Mouse (Mus musculus) liver, embryonic 12.5 days (tissue): ENCODE measurements around the gene Ccdc153. TPM values are rescaled to one million over a fixed set of nuclear protein-coding genes. Genes with fewer than 3 reads are reported as not detected.
A peak's percentile ranks its signal among the peaks of the same experiment; 100 is the strongest.

Experiments
- ATAC-seq: fragments of 200-750 bp; cut with Nextera tagmentation; 2 replicates; pipeline ENCODE4 v1.8.0; 2017; ENCODE audit warnings: moderate number of reproducible peaks, mild to moderate bottlenecking, moderate library complexity
- H3K27ac ChIP-seq: fragments of 300-500 bp; sonication (generic); 2 replicates; pipeline ENCODE4 v1.5.1; 2016; ENCODE audit warnings: mild to moderate bottlenecking
- H3K27me3 ChIP-seq: fragments of 300-500 bp; sonication (generic); replicated peaks from 2 replicates; pipeline ENCODE4 v1.6.1; 2016; ENCODE audit warnings: mild to moderate bottlenecking, moderate library complexity
- H3K36me3 ChIP-seq: fragments of 300-500 bp; sonication (generic); 2 replicates; pipeline ENCODE4 v1.6.1; 2016; ENCODE audit warnings: mild to moderate bottlenecking, moderate library complexity
- H3K4me1 ChIP-seq: fragments of 300-500 bp; sonication (generic); 2 replicates; pipeline ENCODE4 v1.6.1; 2016
- H3K4me2 ChIP-seq: fragments of 300-500 bp; sonication (generic); 2 replicates; pipeline ENCODE4 v1.6.1; 2016; ENCODE audit warnings: mild to moderate bottlenecking, moderate library complexity
- H3K4me3 ChIP-seq: fragments of 300-500 bp; sonication (generic); 2 replicates; pipeline ENCODE4 v1.5.1; 2016; ENCODE audit warnings: mild to moderate bottlenecking, moderate library complexity
- H3K9ac ChIP-seq: fragments of 300-500 bp; sonication (generic); 2 replicates; pipeline ENCODE4 v1.6.1; 2016; ENCODE audit warnings: mild to moderate bottlenecking, moderate library complexity
- H3K9me3 ChIP-seq: fragments of 300-500 bp; sonication (generic); replicated peaks from 2 replicates; pipeline ENCODE4 v1.6.1; 2016; ENCODE audit warnings: mild to moderate bottlenecking, moderate library complexity
- WGBS: fragments of 180-500 bp; shearing (Covaris S2); methylation state at CpG from one replicate; pipeline ENCODE4 v1.1.7; 2016; ENCODE audit not compliant: insufficient replicate concordance; 5-methylcytosine and 5-hydroxymethylcytosine counted together
- polyA plus RNA-seq: library from polyadenylated mRNA; unstranded; fragments of >200 nt; fragmentation: Nextera tagmentation; extraction: Ambion mirVana; gene quantifications from 2 replicates; pipeline ENCODE4 v1.2.1, GENCODE M21; 2016

Ccdc153 gene
- polyA plus RNA-seq, 1 experiment from 2014 or later = not detected

GRCm38 (mm10) chr9:44266478-44267226, 26.2 kb downstream of the Ccdc153 start:
- Histone ChIP-seq H3K4me3 (no peak overlapping the region), H3K4me1 (peaks cover 30% of the 10 kb centered on the region), H3K27ac (peak overlapping the region; percentile 18; the same call in 1 of the 2 replicates), H3K9ac (peak overlapping the region; percentile 89; the same call in 1 of the 2 replicates), H3K27me3 (no peaks in the 10 kb centered on the region; the same call in 1 of the 2 replicates), H3K4me2 (peak overlapping the region; percentile 97), H3K36me3 (no peaks in the 10 kb centered on the region), H3K9me3 (0 out of 2 replicates have a peak, but pooled peaks cover 3% of the 10 kb centered on the region)
- 69% methylated on average over 8 of the region's 8 CpGs for WGBS
- no peak for ATAC-seq

GRCm38 (mm10) chr9:44267319-44268026, 27.0 kb downstream of the Ccdc153 start:
- Histone ChIP-seq H3K9ac (peak overlapping the region; percentile 89), H3K27ac (peak overlapping the region; percentile 83), H3K4me2 (peak overlapping the region; percentile 97), H3K36me3 (no peaks in the 10 kb centered on the region), H3K27me3 (no peaks in the 10 kb centered on the region; the same call in 1 of the 2 replicates), H3K4me1 (peaks cover 26% of the 10 kb centered on the region), H3K9me3 (0 out of 2 replicates have a peak, but pooled peaks cover 3% of the 10 kb centered on the region), H3K4me3 (peak overlapping the region; percentile 66)
- no peak; the same call in 1 of the 2 replicates for ATAC-seq
- WGBS = 13% methylated on average over 20 of the region's 23 CpGs

GRCm38 (mm10) chr9:44268027-44268360, 27.5 kb downstream of the Ccdc153 start:
- WGBS = 2% methylated on average over 28 of the region's 28 CpGs
- Histone ChIP-seq H3K4me3 (peak overlapping the region; percentile 66), H3K36me3 (no peaks in the 10 kb centered on the region), H3K9ac (peak overlapping the region; percentile 89), H3K4me2 (peak overlapping the region; percentile 97), H3K4me1 (peaks cover 26% of the 10 kb centered on the region), H3K27me3 (no peaks in the 10 kb centered on the region; the same call in 1 of the 2 replicates), H3K9me3 (0 out of 2 replicates have a peak, but pooled peaks cover 3% of the 10 kb centered on the region), H3K27ac (peak overlapping the region; percentile 83)
- ATAC-seq = peak; percentile 91

- H3K36me3 ChIP-seq = peaks cover 4% of the 10 kb centered on the region
Observed at GRCm38 (mm10) chr9:44268432-44268831, 28.0 kb downstream of the Ccdc153 start, which contains the start of gene Nlrx1. TSS of gene Nlrx1 (minus strand) at chr9:44268599.

GRCm38 (mm10) chr9:44269077-44269476, 28.6 kb downstream of the Ccdc153 start:
- Histone ChIP-seq H3K27me3 (no peaks in the 10 kb centered on the region; the same call in 1 of the 2 replicates), H3K4me1 (peaks cover 26% of the 10 kb centered on the region), H3K4me3 (no peak overlapping the region), H3K27ac (peak overlapping the region; percentile 55), H3K36me3 (peaks cover 11% of the 10 kb centered on the region), H3K9me3 (0 out of 2 replicates have a peak, but pooled peaks cover 3% of the 10 kb centered on the region), H3K9ac (no peak overlapping the region), H3K4me2 (peak overlapping the region; percentile 97; the same call in 1 of the 2 replicates)
- ATAC-seq = no peak
- 64% methylated on average over 3 of the region's 3 CpGs for whole genome bisulfite sequencing

More at GRCm38 (mm10) chr9:44268432-44268831, 28.0 kb downstream of the Ccdc153 start, which contains the start of gene Nlrx1:
- peak within 1 kb of the TSS; percentile 89 for H3K9ac ChIP-seq
- peak within 1 kb of the TSS; percentile 66 for H3K4me3 ChIP-seq
- H3K4me2 ChIP-seq = peak within 1 kb of the TSS; percentile 97
- H3K27ac ChIP-seq = peak within 1 kb of the TSS; percentile 83
- no peaks in the 10 kb centered on the region; the same call in 1 of the 2 replicates for H3K27me3 ChIP-seq
- H3K9me3 ChIP-seq = 0 out of 2 replicates have a peak, but pooled peaks cover 3% of the 10 kb centered on the region
- WGBS = 18% methylated on average over 6 of the region's 6 CpGs
- peak; percentile 73 for ATAC-seq
- H3K4me1 ChIP-seq = peaks cover 26% of the 10 kb centered on the region

GRCm38 (mm10) chr9:44269973-44270372, 29.5 kb downstream of the Ccdc153 start:
- H3K4me1 ChIP-seq = peaks cover 26% of the 10 kb centered on the region
- WGBS = 83% methylated on average over 4 of the region's 4 CpGs

GRCm38 (mm10) chr9:44283183-44283582, 42.7 kb downstream of the Ccdc153 start:
- Histone ChIP-seq H3K9me3 (no peaks in the 10 kb centered on the region), H3K9ac (no peak overlapping the region), H3K27me3 (peaks cover 19% of the 10 kb centered on the region), H3K4me2 (no peak overlapping the region), H3K27ac (0 out of 2 replicates have a peak overlapping the region, but pooled peaks have one; percentile 0), H3K4me1 (peaks cover 76% of the 10 kb centered on the region), H3K36me3 (peaks cover 69% of the 10 kb centered on the region), H3K4me3 (no peak overlapping the region)
- WGBS = 61% methylated on average over 5 of the region's 5 CpGs
- ATAC-seq = no peak

More at GRCm38 (mm10) chr9:44269973-44270372, 29.5 kb downstream of the Ccdc153 start:
- Histone ChIP-seq H3K4me3 (no peak overlapping the region), H3K9me3 (0 out of 2 replicates have a peak, but pooled peaks cover 3% of the 10 kb centered on the region), H3K36me3 (peaks cover 20% of the 10 kb centered on the region), H3K4me2 (no peak overlapping the region), H3K27ac (no peak overlapping the region), H3K9ac (no peak overlapping the region), H3K27me3 (no peaks in the 10 kb centered on the region)
- no peak for ATAC-seq

- H3K27me3 ChIP-seq = peaks cover 19% of the 10 kb centered on the region
Observed at GRCm38 (mm10) chr9:44286256-44286850, 45.9 kb downstream of the Ccdc153 start.

GRCm38 (mm10) chr9:44287003-44287400, 46.5 kb downstream of the Ccdc153 start:
- H3K27me3 ChIP-seq = peaks cover 19% of the 10 kb centered on the region
- H3K4me2 ChIP-seq = peak overlapping the region; percentile 92
- peak overlapping the region; percentile 97 for H3K27ac ChIP-seq
- peak; percentile 21 for ATAC-seq
- H3K36me3 ChIP-seq = peaks cover 52% of the 10 kb centered on the region
- peak overlapping the region; percentile 98 for H3K9ac ChIP-seq
- 8% methylated on average over 11 of the region's 11 CpGs for WGBS
- peak overlapping the region; percentile 90 for H3K4me3 ChIP-seq
- H3K9me3 ChIP-seq = peaks cover 5% of the 10 kb centered on the region
- H3K4me1 ChIP-seq = peaks cover 70% of the 10 kb centered on the region

More at GRCm38 (mm10) chr9:44286256-44286850, 45.9 kb downstream of the Ccdc153 start:
- H3K4me3 ChIP-seq = peak overlapping the region; percentile 90
- H3K9me3 ChIP-seq = peaks cover 5% of the 10 kb centered on the region
- ATAC-seq = peak; percentile 58
- H3K27ac ChIP-seq = peak overlapping the region; percentile 97
- peak overlapping the region; percentile 98 for H3K9ac ChIP-seq
- H3K4me2 ChIP-seq = peak overlapping the region; percentile 92
- WGBS = 16% methylated on average over 6 of the region's 6 CpGs
- H3K36me3 ChIP-seq = peaks cover 52% of the 10 kb centered on the region
- peaks cover 73% of the 10 kb centered on the region for H3K4me1 ChIP-seq

GRCm38 (mm10) chr9:44287401-44288075, 47.1 kb downstream of the Ccdc153 start:
- 2% methylated on average over 47 of the region's 47 CpGs for WGBS
- H3K36me3 ChIP-seq = peaks cover 52% of the 10 kb centered on the region
- peak; percentile 41 for ATAC-seq

More at GRCm38 (mm10) chr9:44287401-44288075, 47.1 kb downstream of the Ccdc153 start:
- Histone ChIP-seq H3K4me1 (peaks cover 70% of the 10 kb centered on the region), H3K27ac (peak overlapping the region; percentile 97), H3K9me3 (peaks cover 5% of the 10 kb centered on the region), H3K4me2 (peak overlapping the region; percentile 92), H3K9ac (peak overlapping the region; percentile 98), H3K27me3 (peaks cover 19% of the 10 kb centered on the region), H3K4me3 (peak overlapping the region; percentile 90)
